Mouse (Mus musculus) forebrain, postnatal 0 days (tissue): Measurements from ENCODE around the gene 4931423N10Rik. TPM values are rescaled to one million over a fixed set of nuclear protein-coding genes. Genes with fewer than 3 reads are reported as not detected.

Experiments used
- ATAC-seq: fragments of 200-750 bp; cut with Nextera tagmentation; 2 replicates; pipeline ENCODE4 v1.8.0; 2017; ENCODE audit warnings: mild to moderate bottlenecking, moderate library complexity
- DNase-seq: peaks from one replicate; pipeline ENCODE4 v3.0.0-alpha.2; 2015
- H3K27ac ChIP-seq: fragments of 300-500 bp; sonication (generic); 2 replicates; pipeline ENCODE4 v1.5.1; 2014; ENCODE audit warnings: low read depth, mild to moderate bottlenecking, antibody characterized with exemption, low read length, moderate library complexity, mixed read lengths
- H3K27me3 ChIP-seq: fragments of 300-500 bp; sonication (generic); 2 replicates; pipeline ENCODE4 v1.6.1; 2014; ENCODE audit warnings: mild to moderate bottlenecking, low read length, mixed read lengths; ENCODE audit not compliant: insufficient read depth
- H3K36me3 ChIP-seq: fragments of 300-500 bp; sonication (generic); 2 replicates; pipeline ENCODE4 v1.6.1; 2014; ENCODE audit warnings: mild to moderate bottlenecking, moderate library complexity; ENCODE audit not compliant: insufficient read depth
- H3K4me1 ChIP-seq: fragments of 300-500 bp; sonication (generic); 2 replicates; pipeline ENCODE4 v1.6.1; 2014; ENCODE audit warnings: antibody characterized with exemption; ENCODE audit not compliant: insufficient read depth
- H3K4me2 ChIP-seq: fragments of 300-500 bp; sonication (generic); 2 replicates; pipeline ENCODE4 v1.6.1; 2014; ENCODE audit warnings: low read depth, mild to moderate bottlenecking, moderate library complexity
- H3K4me3 ChIP-seq: fragments of 300-500 bp; sonication (generic); 2 replicates; pipeline ENCODE4 v1.5.1; 2014; ENCODE audit warnings: low read depth, low read length, mixed read lengths
- H3K9ac ChIP-seq: fragments of 300-500 bp; sonication (generic); 2 replicates; pipeline ENCODE4 v1.6.1; 2014; ENCODE audit warnings: mild to moderate bottlenecking
- H3K9me3 ChIP-seq: fragments of 300-500 bp; sonication (generic); 2 replicates; pipeline ENCODE4 v1.6.1; 2016; ENCODE audit warnings: low read length
- CTCF ChIP-seq: sonication (generic); IDR thresholded peaks from 2 replicates; pipeline ENCODE4 v1.5.1; 2016; ENCODE audit warnings: antibody characterized with exemption, control low read depth, low read depth
- WGBS: fragments of 180-500 bp; shearing (Covaris S2); extraction: QIAGEN DNeasy Blood & Tissue Kit; methylation state at CpG from one replicate; pipeline ENCODE4 v1.1.7; 2014; 5-methylcytosine and 5-hydroxymethylcytosine counted together
- polyA plus RNA-seq: library from polyadenylated mRNA; unstranded; fragments of >200 nt; fragmentation: Nextera tagmentation; extraction: Ambion mirVana; gene quantifications from 2 replicates; pipeline ENCODE4 v1.2.1, GENCODE M21; 2015
- total RNA-seq: library from RNA; depleted of rRNA; stranded (reverse); fragments of >200 nt; gene quantifications from 2 replicates; pipeline ENCODE4 v1.2.3, GENCODE M21; 2014; rRNA removed

4931423N10Rik gene
- total RNA-seq (0.24 and 0.31 TPM in 2 replicates), polyA plus RNA-seq (0.19 and 0.20 TPM in 2 replicates)

DNA sequence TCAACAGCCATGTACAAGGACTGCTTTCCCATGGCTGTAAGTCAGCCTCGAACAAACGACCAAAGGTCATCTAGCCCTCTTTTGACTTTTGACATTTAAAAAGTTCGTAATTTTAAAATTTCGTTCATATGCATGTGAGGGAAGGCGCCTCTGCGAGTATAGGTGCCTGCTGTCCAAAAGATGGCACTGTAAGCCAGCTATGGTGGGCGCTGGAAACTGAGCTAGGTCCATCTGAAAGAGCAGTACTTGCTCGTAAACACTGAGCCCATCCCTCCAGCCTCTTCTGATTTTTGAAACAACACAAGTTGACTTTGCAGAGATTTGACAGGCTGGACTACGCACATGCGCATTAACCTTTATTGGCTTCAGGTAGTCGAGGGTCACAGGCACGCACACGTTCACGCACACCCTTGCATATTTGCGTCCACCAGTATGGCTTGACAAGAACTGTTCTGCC is at the start of gene 4931423N10Rik:
TSS of gene 4931423N10Rik (plus strand) at position 407 of the 457 bp plus-strand sequence.
- no peak for DNase-seq
- WGBS: 80% methylated on average over 15 of the region's 15 CpGs

DNA sequence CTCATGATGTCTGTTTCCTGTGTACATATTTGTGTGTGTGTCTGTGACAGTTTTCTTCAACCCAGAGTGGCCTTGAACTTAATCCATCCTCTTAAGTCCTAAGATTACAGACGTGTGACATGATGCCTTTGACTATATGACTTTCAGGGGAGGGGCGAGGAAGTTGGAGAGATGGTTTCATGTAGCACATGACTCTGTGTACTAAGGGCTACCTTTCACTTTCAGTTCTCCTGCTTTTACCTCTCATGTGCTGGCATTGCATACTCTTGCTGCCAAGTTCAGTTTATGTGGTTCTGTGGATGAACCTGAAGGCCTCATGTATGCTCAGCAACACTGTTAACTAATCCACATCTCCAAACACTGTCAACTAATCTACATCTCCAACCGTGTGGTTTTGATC is 35.0 kb upstream of the 4931423N10Rik start:
- Histone ChIP-seq H3K4me1 (no peaks in the 10 kb centered on the region), H3K36me3 (peaks cover 56% of the 10 kb centered on the region), H3K27me3 (no peaks in the 10 kb centered on the region), H3K9ac (no peak overlapping the region), H3K4me3 (no peak overlapping the region), H3K9me3 (no peaks in the 10 kb centered on the region), H3K27ac (no peak overlapping the region), H3K4me2 (no peak overlapping the region)
- ATAC-seq (no peak), DNase-seq (no peak)
- 95% methylated on average over 3 of the region's 3 CpGs for WGBS
- TF ChIP-seq CTCF: no peak

More for the DNA sequence above, at the start of gene 4931423N10Rik:
- no peaks in the 10 kb centered on the region for H3K27me3 ChIP-seq
- ATAC-seq: no peak; the same call in 1 of the 2 replicates
- H3K9me3 ChIP-seq: no peaks in the 10 kb centered on the region
- no peaks in the 10 kb centered on the region for H3K36me3 ChIP-seq
- no peak within 1 kb of the TSS for H3K27ac ChIP-seq
- no peak for TF ChIP-seq CTCF
- no peak within 1 kb of the TSS for H3K9ac ChIP-seq
- no peak within 1 kb of the TSS for H3K4me2 ChIP-seq
- H3K4me1 ChIP-seq: no peaks in the 10 kb centered on the region
- no peak within 1 kb of the TSS for H3K4me3 ChIP-seq

DNA sequence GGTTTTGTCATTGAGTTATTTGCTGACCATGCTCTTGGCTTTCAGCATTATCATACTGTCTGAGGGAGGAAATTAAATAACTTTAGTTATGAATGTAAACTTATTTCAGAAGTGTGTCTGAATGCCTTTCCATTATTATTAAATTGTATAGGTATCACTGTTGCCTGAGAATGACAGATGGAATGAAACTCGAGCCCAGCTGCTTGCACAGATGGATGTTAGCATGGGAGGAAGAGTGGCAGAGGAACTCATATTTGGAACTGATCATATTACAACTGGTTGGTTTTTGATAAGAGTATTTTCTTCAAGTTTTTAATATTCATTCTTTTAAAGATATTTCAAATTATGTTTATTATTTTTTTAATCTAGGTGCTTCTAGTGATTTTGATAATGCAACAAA is 12.9 kb upstream of the 4931423N10Rik start:
- no peak for TF ChIP-seq CTCF
- H3K27me3 ChIP-seq: no peaks in the 10 kb centered on the region
- H3K4me1 ChIP-seq: no peaks in the 10 kb centered on the region
- H3K27ac ChIP-seq: no peak overlapping the region
- no peaks in the 10 kb centered on the region for H3K9me3 ChIP-seq
- H3K4me2 ChIP-seq: no peak overlapping the region
- ATAC-seq (no peak), DNase-seq (no peak)
- H3K9ac ChIP-seq: no peak overlapping the region
- H3K36me3 ChIP-seq: peaks cover 40% of the 10 kb centered on the region
- 80% methylated on average over 1 of the region's 1 CpGs for WGBS
- H3K4me3 ChIP-seq: no peak overlapping the region

DNA sequence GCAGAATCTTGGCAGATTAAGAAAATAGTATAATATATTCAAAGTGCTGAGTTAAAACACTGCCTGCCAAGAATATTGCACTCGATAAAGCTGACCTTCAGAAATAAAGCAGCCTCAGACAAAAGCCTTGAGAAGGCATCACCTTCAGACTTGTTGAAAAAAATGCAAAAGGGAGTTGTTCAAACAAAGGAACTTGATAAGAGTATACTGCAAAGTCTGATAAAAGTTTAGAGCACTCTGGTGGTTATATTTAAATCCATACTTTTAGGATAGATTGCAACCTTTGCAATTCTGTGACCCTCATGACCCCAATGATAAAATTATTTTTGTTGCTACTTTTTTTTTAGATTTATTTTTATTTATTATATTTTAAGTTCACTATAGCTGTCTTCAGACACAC is 6.2 kb upstream of the 4931423N10Rik start:
- Histone ChIP-seq H3K36me3 (peaks cover 17% of the 10 kb centered on the region; the same call in 1 of the 2 replicates), H3K9me3 (no peaks in the 10 kb centered on the region), H3K9ac (no peak overlapping the region), H3K4me2 (no peak overlapping the region), H3K4me3 (no peak overlapping the region), H3K27me3 (no peaks in the 10 kb centered on the region), H3K27ac (no peak overlapping the region), H3K4me1 (no peaks in the 10 kb centered on the region)
- ATAC-seq (no peak), DNase-seq (no peak)
- WGBS: 80% methylated on average over 1 of the region's 1 CpGs
- no peak for TF ChIP-seq CTCF

DNA sequence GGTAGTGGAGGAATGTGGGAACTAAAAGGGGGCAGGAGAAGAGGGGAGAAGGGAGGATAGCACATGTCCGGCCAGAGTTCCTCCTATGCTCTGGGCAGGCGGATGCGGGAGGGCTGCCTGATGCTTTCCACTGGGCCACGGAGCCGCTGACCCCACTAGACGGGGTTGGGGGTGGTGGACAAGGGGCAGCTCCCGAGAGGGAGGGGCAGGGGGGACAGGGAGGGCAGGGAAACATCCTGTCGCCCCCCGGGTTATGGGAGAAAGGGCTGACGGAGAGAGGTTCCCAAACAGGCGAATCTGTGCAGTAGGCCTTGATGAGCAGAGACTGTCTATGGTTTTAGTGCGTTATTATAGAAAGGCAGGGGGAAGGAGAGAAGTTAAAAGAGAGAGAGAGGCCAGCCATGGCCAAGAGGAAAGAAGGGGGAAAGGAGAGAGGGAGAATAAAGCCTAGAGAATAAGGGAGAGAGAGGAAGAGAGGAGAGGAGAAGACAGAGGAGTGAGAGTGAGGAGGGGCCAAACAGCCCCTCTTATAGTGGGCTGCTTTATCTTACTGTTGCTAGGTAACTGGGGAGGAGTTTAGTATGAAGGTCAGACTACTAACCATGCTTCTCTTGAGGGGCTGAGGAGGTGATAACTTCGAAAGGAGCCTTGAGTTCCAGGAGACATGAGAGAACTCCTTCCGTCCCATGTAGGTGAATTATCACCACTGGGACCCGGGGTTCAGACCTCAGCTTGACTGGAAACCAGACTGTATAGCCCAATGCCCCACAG is 4.2 kb upstream of the 4931423N10Rik start:
- H3K4me1 ChIP-seq: no peaks in the 10 kb centered on the region
- no peak overlapping the region for H3K9ac ChIP-seq
- H3K4me2 ChIP-seq: no peak overlapping the region
- ATAC-seq (no peak), DNase-seq (no peak)
- no peak overlapping the region for H3K27ac ChIP-seq
- TF ChIP-seq CTCF: no peak
- 61% methylated on average over 15 of the region's 15 CpGs for WGBS
- no peaks in the 10 kb centered on the region for H3K9me3 ChIP-seq
- no peaks in the 10 kb centered on the region for H3K27me3 ChIP-seq
- no peak overlapping the region for H3K4me3 ChIP-seq
- H3K36me3 ChIP-seq: peaks cover 14% of the 10 kb centered on the region; the same call in 1 of the 2 replicates

DNA sequence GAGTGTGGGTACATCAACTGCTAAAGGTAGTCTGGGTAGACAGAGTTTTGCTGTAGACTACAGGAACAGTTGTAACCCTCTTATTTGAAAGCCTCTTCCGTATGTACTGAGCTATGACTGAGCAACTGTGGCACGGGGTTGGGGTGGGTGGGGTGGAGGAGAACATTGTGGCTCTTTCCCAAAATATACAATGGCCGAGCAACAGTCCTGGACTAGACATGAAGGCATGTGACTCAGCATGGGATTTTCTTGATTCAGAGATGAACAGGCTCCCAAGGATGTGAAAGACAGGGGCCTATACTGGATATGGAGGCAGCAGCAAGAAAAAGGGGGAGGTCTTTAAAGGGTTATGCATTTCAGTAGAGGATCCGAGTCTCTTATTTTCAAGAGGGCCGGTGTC is 6.4 kb downstream of the 4931423N10Rik start:
- no peak overlapping the region for H3K4me3 ChIP-seq
- H3K9me3 ChIP-seq: no peaks in the 10 kb centered on the region
- no peak for DNase-seq
- no peak overlapping the region for H3K9ac ChIP-seq
- H3K27ac ChIP-seq: no peak overlapping the region
- TF ChIP-seq CTCF: no peak
- WGBS: 83% methylated on average over 5 of the region's 5 CpGs
- ATAC-seq: no peak
- no peak overlapping the region for H3K4me2 ChIP-seq
- no peaks in the 10 kb centered on the region for H3K36me3 ChIP-seq
- H3K27me3 ChIP-seq: no peaks in the 10 kb centered on the region
- no peaks in the 10 kb centered on the region for H3K4me1 ChIP-seq

DNA sequence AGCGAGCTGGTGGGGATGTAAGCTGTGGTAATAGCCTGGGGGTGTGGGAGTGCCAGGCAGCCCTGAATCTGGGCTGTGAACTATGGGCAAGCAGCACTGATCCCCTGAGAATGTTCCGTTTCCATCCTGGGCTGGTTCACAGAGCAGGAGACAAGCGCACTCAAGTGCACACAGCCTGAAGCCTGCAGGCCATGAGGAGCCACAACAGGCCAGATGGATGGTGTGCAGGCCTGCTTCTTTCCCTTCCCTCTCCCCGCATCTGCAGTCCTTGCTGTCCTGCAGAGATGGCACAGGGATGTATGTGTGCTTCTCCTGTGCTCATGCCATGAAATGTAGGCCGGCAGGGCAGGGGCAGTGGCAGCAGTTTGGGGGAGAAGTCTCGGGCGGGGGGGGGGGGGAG is 17.9 kb downstream of the 4931423N10Rik start:
- Histone ChIP-seq H3K27me3 (no peaks in the 10 kb centered on the region), H3K4me1 (no peaks in the 10 kb centered on the region), H3K9me3 (no peaks in the 10 kb centered on the region), H3K4me2 (no peak overlapping the region), H3K9ac (no peak overlapping the region), H3K27ac (no peak overlapping the region), H3K4me3 (no peak overlapping the region), H3K36me3 (no peaks in the 10 kb centered on the region)
- DNase-seq (no peak), ATAC-seq (no peak)
- TF ChIP-seq CTCF: no peak
- 64% methylated on average over 6 of the region's 7 CpGs for WGBS
